Mouse (Mus musculus) spleen, adult 2 months (tissue): ENCODE measurements at regions not wholly inside any gene's neighbourhood (a gene's known extent, or its start where the extent isn't known, plus 50 kb on each side); places are given as distances from the start of the nearest gene placed in this dataset.

ENCODE experiments used
- CTCF ChIP-seq: fragments of 200-500 bp; IDR thresholded peaks from 2 replicates; pipeline ENCODE4 v1.5.1; 2011; ENCODE audit warnings: mild to moderate bottlenecking, inconsistent platforms; ENCODE audit not compliant: insufficient read depth, insufficient read length, insufficient replicate concordance; ENCODE audit errors: extremely low read depth
- POLR2A ChIP-seq: fragments of 200-500 bp; IDR thresholded peaks from 2 replicates; pipeline ENCODE4 v1.6.1; 2011; ENCODE audit warnings: low read depth, low read length, inconsistent platforms

DNA sequence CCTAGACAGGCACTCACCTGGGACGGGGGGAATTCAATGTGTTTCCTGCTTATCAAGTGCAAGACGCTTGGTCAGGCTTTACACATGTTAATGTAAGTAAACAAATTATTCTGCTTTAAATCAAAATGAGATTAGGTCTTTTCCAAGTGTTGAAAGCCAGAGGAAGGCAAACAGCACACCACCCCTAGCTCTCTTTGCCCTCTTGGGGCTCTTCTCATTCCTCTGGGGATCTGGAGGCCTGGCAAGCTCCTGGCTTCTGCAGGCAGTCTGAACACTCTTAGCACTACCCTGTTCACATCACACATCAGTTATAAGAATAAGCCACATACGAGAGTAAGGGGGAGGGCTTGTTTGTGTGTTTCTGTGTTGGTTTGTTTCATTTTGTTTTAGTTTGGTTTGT lies 142.8 kb upstream of the Hes1 start:
- TF ChIP-seq POLR2A (no peak), CTCF (no peak)
